Mouse (Mus musculus) forebrain, embryonic 16.5 days (tissue): ENCODE measurements around the gene Kdm2b. TPM values are rescaled to one million over a fixed set of nuclear protein-coding genes. Genes with fewer than 3 reads are reported as not detected.

Experiments
- ATAC-seq: fragments of 200-750 bp; cut with Nextera tagmentation; 2 replicates; pipeline ENCODE4 v1.8.0; 2017; ENCODE audit warnings: mild to moderate bottlenecking, moderate library complexity
- H3K27ac ChIP-seq: fragments of 300-500 bp; sonication (generic); 2 replicates; pipeline ENCODE4 v1.5.1; 2014; ENCODE audit warnings: low read length, control low read depth
- H3K27me3 ChIP-seq: fragments of 300-500 bp; sonication (generic); replicated peaks from 2 replicates; pipeline ENCODE4 v1.6.1; 2014; ENCODE audit warnings: low read length; ENCODE audit not compliant: control insufficient read depth, insufficient read depth
- H3K36me3 ChIP-seq: fragments of 300-500 bp; sonication (generic); 2 replicates; pipeline ENCODE4 v1.6.1; 2014; ENCODE audit not compliant: control insufficient read depth, insufficient read depth
- H3K4me1 ChIP-seq: fragments of 300-500 bp; sonication (generic); replicated peaks from 2 replicates; pipeline ENCODE4 v1.6.1; 2014; ENCODE audit warnings: low read length; ENCODE audit not compliant: control insufficient read depth, insufficient read depth
- H3K4me2 ChIP-seq: fragments of 300-500 bp; sonication (generic); 2 replicates; pipeline ENCODE4 v1.6.1; 2014; ENCODE audit warnings: mild to moderate bottlenecking, low read length, control low read depth
- H3K4me3 ChIP-seq: fragments of 300-500 bp; sonication (generic); replicated peaks from 2 replicates; pipeline ENCODE4 v1.5.1; 2014; ENCODE audit warnings: mild to moderate bottlenecking, low read length, control low read depth
- H3K9ac ChIP-seq: fragments of 300-500 bp; sonication (generic); replicated peaks from 2 replicates; pipeline ENCODE4 v1.6.1; 2014; ENCODE audit warnings: low read depth, low read length, control low read depth
- H3K9me3 ChIP-seq: fragments of 300-500 bp; sonication (generic); 2 replicates; pipeline ENCODE4 v1.6.1; 2016; ENCODE audit warnings: low read length; ENCODE audit not compliant: control insufficient read depth
- WGBS: fragments of 180-500 bp; shearing (Covaris S2); extraction: QIAGEN DNeasy Blood & Tissue Kit; methylation state at CpG from one replicate; pipeline ENCODE4 v1.1.7; 2014; 5-methylcytosine and 5-hydroxymethylcytosine counted together
- polyA plus RNA-seq: library from polyadenylated mRNA; unstranded; fragments of >200 nt; fragmentation: Nextera tagmentation; extraction: Ambion mirVana; gene quantifications from 2 replicates; pipeline ENCODE4 v1.2.1, GENCODE M21; 2015

The Kdm2b gene
- polyA plus RNA-seq, 1 experiment from 2014 or later = 157 TPM

DNA sequence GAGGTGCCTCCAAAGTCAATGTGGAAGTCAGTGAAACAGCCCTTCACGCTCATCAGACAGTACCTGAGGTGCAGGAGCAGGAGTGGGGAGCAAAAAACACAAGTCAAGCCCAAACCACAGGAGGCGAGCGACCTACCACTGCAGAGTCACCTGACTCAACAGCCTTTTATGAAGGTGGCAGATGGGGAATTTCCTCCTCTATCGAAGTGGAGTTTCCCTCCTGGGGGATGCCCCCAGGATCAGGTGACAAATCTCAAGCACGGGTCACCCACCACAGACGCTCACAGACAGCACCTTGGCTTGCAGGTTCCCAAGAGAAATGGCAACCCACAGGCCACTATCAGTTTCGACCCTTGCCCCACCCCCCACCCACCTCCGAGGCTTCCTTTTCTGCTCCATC, 40.5 kb downstream of the Kdm2b start:
- peaks cover 10% of the 10 kb centered on the region; the same call in 1 of the 2 replicates for H3K36me3 ChIP-seq
- no peaks in the 10 kb centered on the region for H3K9me3 ChIP-seq
- peaks cover 29% of the 10 kb centered on the region for H3K4me1 ChIP-seq
- ATAC-seq = no peak
- H3K27me3 ChIP-seq = no peaks in the 10 kb centered on the region
- H3K4me3 ChIP-seq = no peak overlapping the region
- no peak overlapping the region for H3K27ac ChIP-seq
- no peak overlapping the region for H3K4me2 ChIP-seq
- 81% methylated on average over 8 of the region's 8 CpGs for WGBS
- no peak overlapping the region for H3K9ac ChIP-seq

DNA sequence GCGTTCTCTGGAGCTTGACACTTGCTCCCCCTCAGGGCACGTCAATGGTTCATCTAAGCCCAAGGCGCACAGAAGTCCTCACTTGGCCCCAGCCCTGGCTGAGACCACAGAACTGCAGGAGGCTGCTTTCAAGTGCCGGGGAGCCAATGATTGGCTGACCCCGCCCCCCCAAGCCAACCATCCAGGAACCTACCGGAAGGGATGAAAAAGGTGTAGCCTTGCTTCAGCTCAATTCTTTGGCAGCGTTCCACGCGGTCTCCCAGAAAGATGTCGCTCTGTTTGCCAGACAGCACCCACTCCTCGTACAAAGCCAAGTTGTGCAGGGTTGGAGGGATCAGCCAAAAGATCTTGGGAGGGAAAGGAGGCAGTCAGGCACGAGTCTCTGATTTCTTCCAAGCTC, 42.1 kb downstream of the Kdm2b start:
- peaks cover 10% of the 10 kb centered on the region; the same call in 1 of the 2 replicates for H3K36me3 ChIP-seq
- H3K4me2 ChIP-seq = no peak overlapping the region
- H3K4me3 ChIP-seq = no peak overlapping the region
- ATAC-seq = no peak
- H3K9ac ChIP-seq = no peak overlapping the region
- H3K27me3 ChIP-seq = no peaks in the 10 kb centered on the region
- H3K4me1 ChIP-seq = peaks cover 28% of the 10 kb centered on the region
- WGBS = 62% methylated on average over 12 of the region's 12 CpGs
- H3K27ac ChIP-seq = no peak overlapping the region
- H3K9me3 ChIP-seq = no peaks in the 10 kb centered on the region

DNA sequence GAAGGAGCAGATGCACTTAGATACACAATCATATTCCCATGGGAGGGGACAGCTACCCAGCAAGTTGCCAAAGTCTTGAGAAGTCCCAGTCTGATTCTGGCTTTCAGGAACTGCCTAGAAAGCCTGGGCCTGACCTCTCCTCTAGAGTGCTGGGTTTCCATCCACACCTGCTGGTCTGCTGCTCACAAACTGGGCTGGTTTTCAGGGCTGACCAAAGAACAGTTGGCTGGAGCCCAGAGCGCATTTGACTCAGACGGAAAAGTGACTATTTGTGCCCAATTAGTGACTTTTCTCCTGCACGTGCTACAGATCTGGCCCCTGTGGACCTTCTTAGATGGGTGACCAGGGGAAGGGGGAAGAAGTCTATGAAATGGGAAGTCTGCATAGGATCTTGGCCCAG, 50.9 kb downstream of the Kdm2b start:
- no peak for ATAC-seq
- Histone ChIP-seq H3K4me2 (no peak overlapping the region), H3K4me1 (no peaks in the 10 kb centered on the region), H3K4me3 (no peak overlapping the region), H3K9ac (no peak overlapping the region), H3K27me3 (no peaks in the 10 kb centered on the region), H3K27ac (no peak overlapping the region), H3K9me3 (no peaks in the 10 kb centered on the region), H3K36me3 (no peaks in the 10 kb centered on the region; the same call in 1 of the 2 replicates)
- 76% methylated on average over 3 of the region's 3 CpGs for WGBS

DNA sequence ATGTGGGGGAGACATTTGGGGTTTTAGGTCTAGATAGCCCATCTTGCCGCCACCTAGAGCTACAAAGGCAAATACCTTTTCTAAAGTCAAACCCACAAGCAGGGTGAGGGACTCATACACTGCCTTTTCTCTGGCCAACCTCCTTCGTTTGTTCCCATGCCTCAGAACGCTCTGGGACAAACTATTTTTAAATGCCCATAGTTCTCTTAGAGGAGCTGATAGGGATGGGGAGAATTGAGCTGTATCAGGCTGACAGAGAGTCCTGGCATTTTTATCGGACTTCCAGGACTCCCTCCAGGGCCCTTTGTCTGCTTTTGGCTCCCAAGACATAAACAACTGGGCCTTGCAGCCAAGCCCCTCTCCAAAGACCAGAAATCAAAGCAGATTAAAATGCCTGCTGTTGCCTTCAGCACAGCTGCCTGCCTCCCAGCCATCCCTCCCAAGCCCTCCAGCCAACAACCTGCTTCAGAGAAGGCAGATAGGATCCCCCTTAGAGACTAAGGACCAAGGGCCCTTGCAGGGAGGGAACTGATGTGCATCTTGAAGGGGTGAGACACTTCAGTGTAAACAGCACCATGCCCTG, 51.6 kb downstream of the Kdm2b start:
- H3K27ac ChIP-seq = no peak overlapping the region
- WGBS = 71% methylated on average over 4 of the region's 4 CpGs

DNA sequence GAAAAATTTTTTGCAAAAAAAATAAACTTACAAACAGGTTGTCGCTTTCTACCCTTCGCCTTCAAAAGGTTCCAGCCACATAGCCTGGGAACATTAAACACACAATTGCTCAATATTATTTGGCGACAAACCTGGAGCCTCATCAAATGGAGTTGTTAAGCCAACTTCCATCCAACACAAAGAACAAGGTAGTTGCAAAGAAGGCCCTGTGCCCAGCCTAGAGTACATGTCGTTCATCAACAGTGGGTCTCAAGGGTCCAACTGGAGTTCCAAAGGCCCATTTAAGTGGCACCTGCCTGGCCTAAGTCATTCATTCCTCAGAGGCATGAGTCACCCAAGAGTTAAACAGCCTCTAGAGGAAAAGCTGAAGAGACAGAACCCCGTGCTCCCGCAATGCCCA, 52.6 kb downstream of the Kdm2b start:
- no peak overlapping the region for H3K4me3 ChIP-seq
- no peak overlapping the region for H3K27ac ChIP-seq
- H3K4me2 ChIP-seq = no peak overlapping the region
- H3K9me3 ChIP-seq = no peaks in the 10 kb centered on the region
- H3K4me1 ChIP-seq = no peaks in the 10 kb centered on the region
- 83% methylated on average over 6 of the region's 6 CpGs for WGBS
- H3K27me3 ChIP-seq = no peaks in the 10 kb centered on the region
- H3K36me3 ChIP-seq = peaks cover 12% of the 10 kb centered on the region
- no peak for ATAC-seq
- H3K9ac ChIP-seq = no peak overlapping the region

More for the DNA sequence above, 51.6 kb downstream of the Kdm2b start:
- Histone ChIP-seq H3K9ac (no peak overlapping the region), H3K9me3 (no peaks in the 10 kb centered on the region), H3K4me2 (no peak overlapping the region), H3K36me3 (peaks cover 3% of the 10 kb centered on the region; the same call in 1 of the 2 replicates), H3K27me3 (no peaks in the 10 kb centered on the region), H3K4me1 (no peaks in the 10 kb centered on the region), H3K4me3 (no peak overlapping the region)
- no peak for ATAC-seq

DNA sequence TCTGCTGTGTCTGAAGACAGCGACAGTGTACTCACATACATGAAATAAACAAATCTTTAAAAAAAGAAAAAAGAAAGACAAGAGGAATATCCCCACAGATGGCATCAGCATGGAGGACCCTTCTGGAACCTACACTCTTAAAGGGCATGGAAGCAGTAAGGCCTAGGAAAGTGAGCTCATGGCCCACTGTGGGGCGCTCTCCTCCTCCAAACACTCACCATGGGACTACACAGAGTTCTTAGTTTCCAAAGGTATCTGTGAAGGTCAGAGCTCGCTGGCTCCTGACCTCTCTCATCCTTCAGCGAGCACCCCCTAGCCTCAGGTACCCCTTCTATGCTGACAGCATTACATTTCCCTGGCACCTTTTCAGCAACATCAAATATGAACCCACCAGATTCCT, 53.8 kb downstream of the Kdm2b start:
- Histone ChIP-seq H3K27ac (no peak overlapping the region), H3K9ac (no peak overlapping the region), H3K4me3 (no peak overlapping the region), H3K4me2 (no peak overlapping the region), H3K27me3 (no peaks in the 10 kb centered on the region), H3K36me3 (peaks cover 13% of the 10 kb centered on the region), H3K9me3 (no peaks in the 10 kb centered on the region), H3K4me1 (no peaks in the 10 kb centered on the region)
- 87% methylated on average over 4 of the region's 4 CpGs for WGBS
- ATAC-seq = no peak

DNA sequence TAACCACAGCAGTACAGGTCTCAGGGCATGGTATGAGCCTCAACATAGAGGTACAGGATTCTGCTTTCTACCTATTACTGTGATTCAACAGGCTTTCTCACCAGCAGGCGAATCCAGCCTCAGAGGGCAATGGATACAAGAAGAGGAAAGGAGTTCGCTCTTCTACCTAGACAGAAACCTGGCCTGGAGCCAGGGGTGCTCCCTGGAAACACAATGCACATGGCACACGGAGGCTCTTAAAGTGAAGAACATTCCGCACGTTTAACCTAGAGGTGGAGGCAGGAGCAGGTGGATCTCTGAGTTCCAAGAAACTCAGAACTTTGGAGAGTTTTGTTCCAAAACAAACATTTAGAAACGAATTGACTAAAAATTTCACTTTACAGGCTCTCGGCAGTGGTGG, 58.6 kb downstream of the Kdm2b start:
- H3K36me3 ChIP-seq = peaks cover 13% of the 10 kb centered on the region
- ATAC-seq = no peak
- H3K4me2 ChIP-seq = no peak overlapping the region
- H3K9ac ChIP-seq = no peak overlapping the region
- H3K9me3 ChIP-seq = no peaks in the 10 kb centered on the region
- H3K4me1 ChIP-seq = no peaks in the 10 kb centered on the region
- no peaks in the 10 kb centered on the region for H3K27me3 ChIP-seq
- WGBS = 50% methylated on average over 7 of the region's 7 CpGs
- no peak overlapping the region for H3K27ac ChIP-seq
- H3K4me3 ChIP-seq = no peak overlapping the region

DNA sequence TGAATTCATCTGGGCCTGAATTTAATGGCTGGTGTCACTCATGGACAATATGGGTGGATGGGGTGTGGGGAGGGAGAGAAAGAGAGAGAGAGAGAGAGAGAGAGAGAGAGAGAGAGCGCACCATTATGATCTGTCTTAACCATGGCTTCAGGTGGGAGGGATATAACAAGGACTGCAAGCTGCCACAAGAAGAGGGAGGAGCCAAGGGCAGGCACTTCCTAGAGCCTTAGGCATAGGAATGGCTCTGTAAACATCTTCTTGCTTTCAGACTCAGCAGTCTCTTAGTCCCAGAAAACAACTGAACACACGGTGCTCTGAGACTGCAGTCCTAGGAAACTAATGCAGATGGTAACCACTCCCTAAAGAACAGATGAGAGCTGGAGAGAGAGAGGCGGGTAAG, 61.3 kb downstream of the Kdm2b start:
- Histone ChIP-seq H3K4me3 (no peak overlapping the region), H3K27me3 (no peaks in the 10 kb centered on the region), H3K4me2 (no peak overlapping the region), H3K9me3 (no peaks in the 10 kb centered on the region), H3K4me1 (peaks cover 3% of the 10 kb centered on the region; the same call in 1 of the 2 replicates), H3K36me3 (peaks cover 10% of the 10 kb centered on the region), H3K9ac (no peak overlapping the region), H3K27ac (no peak overlapping the region)
- ATAC-seq = no peak
- 78% methylated on average over 3 of the region's 3 CpGs for WGBS

DNA sequence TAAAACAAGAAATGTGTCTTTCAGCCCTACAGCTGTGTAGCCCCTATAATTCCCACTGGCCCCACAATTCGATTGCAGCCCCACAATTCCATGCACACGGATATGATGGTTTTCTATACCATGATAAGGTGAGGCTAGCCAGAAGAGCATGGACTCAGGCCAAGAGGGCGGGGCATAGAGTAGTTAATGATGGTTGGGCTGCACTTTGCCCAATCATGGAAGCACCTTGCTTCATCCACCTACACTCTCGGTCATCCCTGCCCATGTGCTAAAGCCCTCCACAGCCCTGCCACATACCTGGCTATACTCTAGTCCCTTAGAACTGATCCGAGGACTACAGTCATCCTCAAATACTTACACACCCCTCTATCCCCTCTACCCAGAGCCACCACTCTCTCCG, 61.9 kb downstream of the Kdm2b start:
- no peak overlapping the region for H3K4me2 ChIP-seq
- ATAC-seq = no peak
- no peak overlapping the region for H3K4me3 ChIP-seq
- H3K4me1 ChIP-seq = peaks cover 3% of the 10 kb centered on the region; the same call in 1 of the 2 replicates
- no peak overlapping the region for H3K9ac ChIP-seq
- no peaks in the 10 kb centered on the region for H3K9me3 ChIP-seq
- WGBS = 83% methylated on average over 6 of the region's 6 CpGs
- H3K36me3 ChIP-seq = peaks cover 6% of the 10 kb centered on the region
- no peak overlapping the region for H3K27ac ChIP-seq
- no peaks in the 10 kb centered on the region for H3K27me3 ChIP-seq

DNA sequence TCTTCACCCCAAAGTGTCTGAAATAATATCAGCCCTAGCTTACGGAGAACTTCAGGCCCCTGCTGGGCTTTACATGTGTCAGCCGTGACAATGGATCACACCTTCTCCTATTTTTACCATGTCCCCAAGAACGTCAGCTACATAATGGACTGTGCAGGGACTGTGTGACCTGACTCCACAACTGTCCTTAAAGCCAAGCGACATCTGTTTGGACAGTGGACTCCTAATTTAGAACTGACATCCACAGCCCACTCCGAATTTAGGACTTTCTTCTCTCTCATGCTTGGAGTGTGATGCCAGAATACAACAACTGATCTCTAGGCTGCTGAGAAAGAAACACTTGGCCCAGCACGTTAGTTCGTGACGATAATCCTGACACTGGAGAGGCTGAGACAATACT, 62.5 kb downstream of the Kdm2b start:
- no peak overlapping the region for H3K27ac ChIP-seq
- peaks cover 3% of the 10 kb centered on the region; the same call in 1 of the 2 replicates for H3K4me1 ChIP-seq
- no peaks in the 10 kb centered on the region for H3K27me3 ChIP-seq
- H3K36me3 ChIP-seq = peaks cover 1% of the 10 kb centered on the region; the same call in 1 of the 2 replicates
- H3K4me2 ChIP-seq = no peak overlapping the region
- no peak overlapping the region for H3K4me3 ChIP-seq
- H3K9me3 ChIP-seq = no peaks in the 10 kb centered on the region
- whole genome bisulfite sequencing = 73% methylated on average over 8 of the region's 8 CpGs
- H3K9ac ChIP-seq = no peak overlapping the region
- no peak for ATAC-seq
